Mouse (Mus musculus): Measurements from ENCODE around the gene Iqcn. TPM values are rescaled to one million over a fixed set of nuclear protein-coding genes. Genes with fewer than 3 reads are reported as not detected.

Iqcn gene
- total and polyA plus RNA-seq, 3 experiments = not detected

DNA sequence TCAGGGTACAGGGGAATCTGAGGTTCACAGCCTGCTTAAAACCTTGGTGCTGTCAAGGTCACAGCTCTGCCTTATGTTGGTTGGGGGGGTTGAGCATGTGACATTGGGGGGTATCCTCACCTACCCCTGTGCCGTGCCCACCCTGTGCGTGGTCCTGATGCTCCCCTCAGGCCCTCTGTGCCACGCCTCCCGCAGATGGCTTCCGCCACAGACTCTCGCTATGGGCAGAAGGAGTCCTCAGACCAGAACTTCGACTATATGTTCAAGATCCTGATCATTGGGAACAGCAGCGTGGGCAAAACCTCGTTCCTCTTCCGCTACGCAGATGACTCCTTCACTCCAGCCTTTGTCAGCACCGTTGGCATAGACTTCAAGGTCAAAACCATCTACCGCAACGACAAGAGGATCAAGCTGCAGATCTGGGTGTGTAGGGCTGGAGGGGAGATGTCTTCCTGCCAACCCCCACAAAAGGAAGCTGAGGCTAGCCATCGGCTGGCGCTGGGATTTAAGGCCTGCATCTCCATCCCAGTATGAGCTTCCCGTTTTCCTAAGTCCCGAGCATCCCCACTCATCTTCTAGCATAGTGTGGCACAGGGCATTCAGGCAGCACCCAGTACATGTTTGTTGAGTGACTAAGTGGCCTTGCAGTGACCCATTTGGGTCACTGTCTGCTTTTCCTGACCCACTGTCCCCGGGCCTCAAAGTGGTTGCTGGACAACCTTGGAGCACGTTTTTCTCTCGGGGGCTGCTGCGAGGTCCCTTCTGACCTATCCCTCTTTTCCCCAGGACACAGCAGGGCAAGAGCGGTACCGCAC, 52.6 kb downstream of the Iqcn start (continued):
- TF ChIP-seq POLR2A (IDR thresholded peaks at IDR 0.05; ENCODE audit: control insufficient read depth in 1 of 2, insufficient read depth in 1 of 2, low read depth in 1 of 2, low read length in 2 of 2, poor library complexity in 1 of 2) = no peak
- TF ChIP-seq MYB (IDR thresholded peaks at IDR 0.05; ENCODE audit: low read depth, low read length) = no peak

DNA sequence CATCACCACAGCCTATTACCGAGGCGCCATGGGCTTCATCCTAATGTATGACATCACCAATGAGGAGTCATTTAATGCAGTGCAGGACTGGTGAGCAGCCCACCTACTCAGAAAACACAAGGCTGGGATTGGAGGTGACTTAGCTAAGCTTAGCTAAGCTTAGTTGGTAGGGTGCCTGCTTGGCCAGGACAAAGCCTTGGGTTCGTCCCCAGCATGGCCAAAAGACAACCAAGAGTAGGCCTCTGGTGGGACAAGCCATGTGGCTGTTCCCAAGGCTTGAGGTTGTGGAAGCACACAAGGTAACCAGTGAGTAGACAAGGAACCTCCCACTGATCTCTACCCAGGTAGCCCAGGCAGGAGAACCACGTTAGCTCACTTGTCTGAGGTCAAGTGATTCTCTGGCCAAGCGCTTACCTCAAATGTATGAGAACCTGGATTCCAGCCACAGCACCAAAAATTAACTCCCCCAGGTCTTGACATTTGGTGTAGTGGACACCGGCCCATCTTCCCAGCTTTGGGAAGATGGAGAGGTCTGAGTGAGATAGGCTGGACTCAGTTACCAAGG, 53.3 kb downstream of the Iqcn start:
- Histone ChIP-seq H3K36me3 (ENCODE audit: control insufficient read depth in 1 of 2, insufficient read depth in 2 of 2, low read length in 2 of 2) (peaks cover 0 to 17% of the 10 kb centered on the region in 2 experiments; a peak in 2 of 4 replicates), H3K9ac (ENCODE audit: control insufficient read depth, low read depth, low read length, poor library complexity, severe bottlenecking) (no peak overlapping the region), H3K79me2 (ENCODE audit: control insufficient read depth, insufficient read depth, low read length, poor library complexity) (peaks cover 11% of the 10 kb centered on the region), H3K4me3 (ENCODE audit: control insufficient read depth in 1 of 2, insufficient read depth in 1 of 2, low read depth in 2 of 2, low read length in 2 of 2) (no peak overlapping the region), H3K4me1 (ENCODE audit: control insufficient read depth in 1 of 2, insufficient read depth in 2 of 2, low read length in 2 of 2) (peaks cover 5 to 26% of the 10 kb centered on the region in 2 experiments), H3K9me3 (replicated peaks; ENCODE audit: insufficient read depth, low read length) (no peaks in the 10 kb centered on the region), H3K27ac (ENCODE audit: control insufficient read depth, low read depth, low read length) (no peak overlapping the region), H3K27me3 (ENCODE audit: control insufficient read depth in 1 of 2, insufficient read depth in 2 of 2, low read length in 2 of 2) (no peaks in the 10 kb centered on the region)
- TF ChIP-seq SMC3 (IDR thresholded peaks at IDR 0.05; ENCODE audit: low read depth, low read length) = no peak
- no peak for TF ChIP-seq CHD2 (IDR thresholded peaks at IDR 0.05; ENCODE audit: low read length)
- TF ChIP-seq HCFC1 (IDR thresholded peaks at IDR 0.05; ENCODE audit: low read depth, low read length) = no peak
- TF ChIP-seq MEF2A (IDR thresholded peaks at IDR 0.05; ENCODE audit: extremely low read depth, insufficient replicate concordance, low read depth, low read length, poor library complexity, severe bottlenecking) = no peak
- TF ChIP-seq POLR2AphosphoS2 (IDR thresholded peaks at IDR 0.05; ENCODE audit: low read length) = 0 out of 2 replicates have a peak, but pooled peaks have one; percentile 12
- DNase-seq (ENCODE audit: low read depth, low spot score) = no peak

DNA sequence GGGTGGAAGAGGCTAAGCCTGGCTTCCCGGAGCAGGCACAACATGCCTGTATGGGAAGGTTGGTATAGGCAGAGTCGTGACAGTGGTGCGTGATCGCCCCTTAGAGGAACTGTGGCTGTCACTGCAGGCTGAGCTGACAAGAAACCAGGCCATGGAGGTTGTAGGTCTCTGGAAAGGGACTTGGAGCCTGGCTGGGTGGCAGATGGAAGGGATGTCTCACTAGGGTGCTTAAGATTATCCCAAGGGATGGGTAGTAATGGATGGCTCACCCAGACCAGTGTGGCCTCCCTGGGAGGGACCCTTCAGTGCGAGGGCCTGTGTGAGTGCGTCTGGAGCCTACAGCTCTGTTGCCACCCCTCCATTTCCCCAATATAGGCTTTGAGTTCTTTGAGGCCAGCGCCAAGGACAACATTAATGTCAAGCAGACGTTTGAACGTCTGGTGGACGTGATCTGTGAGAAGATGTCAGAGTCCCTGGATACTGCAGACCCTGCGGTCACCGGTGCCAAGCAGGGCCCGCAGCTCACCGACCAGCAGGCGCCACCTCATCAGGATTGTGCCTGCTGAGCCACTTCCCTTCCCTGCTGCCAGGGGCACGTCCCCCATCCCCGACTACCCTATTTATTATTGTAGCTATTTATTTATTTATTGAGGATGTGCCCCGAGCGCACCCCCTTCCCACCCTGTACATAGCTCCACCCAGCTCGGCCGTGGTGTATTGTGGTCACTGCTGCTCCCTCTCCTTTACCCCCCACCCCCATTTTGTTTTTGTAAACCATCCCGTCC, 54.5 kb downstream of the Iqcn start:
- Histone ChIP-seq H3K36me3 (ENCODE audit: control insufficient read depth in 1 of 2, insufficient read depth in 2 of 2, low read length in 2 of 2) (peaks cover 0 to 21% of the 10 kb centered on the region in 2 experiments; a peak in 2 of 4 replicates), H3K27ac (ENCODE audit: control insufficient read depth, low read depth, low read length) (no peak overlapping the region), H3K79me2 (ENCODE audit: control insufficient read depth, insufficient read depth, low read length, poor library complexity) (peaks cover 11% of the 10 kb centered on the region), H3K9ac (ENCODE audit: control insufficient read depth, low read depth, low read length, poor library complexity, severe bottlenecking) (no peak overlapping the region), H3K9me3 (replicated peaks; ENCODE audit: insufficient read depth, low read length) (no peaks in the 10 kb centered on the region), H3K4me3 (ENCODE audit: control insufficient read depth in 1 of 2, insufficient read depth in 1 of 2, low read depth in 2 of 2, low read length in 2 of 2) (no peak overlapping the region), H3K27me3 (ENCODE audit: control insufficient read depth in 1 of 2, insufficient read depth in 2 of 2, low read length in 2 of 2) (no peaks in the 10 kb centered on the region), H3K4me1 (ENCODE audit: control insufficient read depth in 1 of 2, insufficient read depth in 2 of 2, low read length in 2 of 2) (peaks cover 10 to 29% of the 10 kb centered on the region in 2 experiments)
- peak; percentile 46 for TF ChIP-seq RAD21 (IDR thresholded peaks at IDR 0.05; ENCODE audit: low read depth, low read length)
- peak; percentile 47 to 56 (median 47) for TF ChIP-seq CTCF (IDR thresholded peaks at IDR 0.05 in 2 of 3, conservative IDR thresholded peaks at IDR 0.05 in 1 of 3; ENCODE audit: control insufficient read depth in 1 of 3, insufficient read depth in 1 of 3, low read depth in 2 of 3, low read length in 3 of 3, poor library complexity in 1 of 3, severe bottlenecking in 1 of 3)
- TF ChIP-seq CHD1 (IDR thresholded peaks at IDR 0.05; ENCODE audit: low read depth, low read length) = no peak
- peak; percentile 38 for TF ChIP-seq SMC3 (IDR thresholded peaks at IDR 0.05; ENCODE audit: low read depth, low read length)
- 0 out of 2 replicates have a peak, but pooled peaks have one; percentile 6 for TF ChIP-seq ZC3H11A (IDR thresholded peaks at IDR 0.05; ENCODE audit: low read depth, low read length)
- TF ChIP-seq GABPA (IDR thresholded peaks at IDR 0.05; ENCODE audit: low read depth, low read length) = no peak
- TF ChIP-seq POLR2AphosphoS2 (IDR thresholded peaks at IDR 0.05; ENCODE audit: low read length) = no peak; the same call in 1 of the 2 replicates
- peak in 1 of 2 experiments; percentile 31; a peak in 1 of 4 replicates for TF ChIP-seq POLR2A (IDR thresholded peaks at IDR 0.05; ENCODE audit: control insufficient read depth in 1 of 2, insufficient read depth in 1 of 2, low read depth in 1 of 2, low read length in 2 of 2, poor library complexity in 1 of 2)
- TF ChIP-seq MAX (IDR thresholded peaks at IDR 0.05; ENCODE audit: low read length) = no peak
- no peak for TF ChIP-seq USF1 (IDR thresholded peaks at IDR 0.05; ENCODE audit: low read depth, low read length)
- no peak for TF ChIP-seq ZNF384 (IDR thresholded peaks at IDR 0.05; ENCODE audit: low read depth, low read length)
- peak; percentile 56; the same call in 1 of the 2 replicates for TF ChIP-seq ZMIZ1 (IDR thresholded peaks at IDR 0.05; ENCODE audit: low read depth, low read length)
- TF ChIP-seq EP300 (IDR thresholded peaks at IDR 0.05; ENCODE audit: low read depth in 1 of 2, low read length in 2 of 2) = no peak
- peak; percentile 69 for DNase-seq (ENCODE audit: low read depth, low spot score)
